In the genomic region with DNA sequence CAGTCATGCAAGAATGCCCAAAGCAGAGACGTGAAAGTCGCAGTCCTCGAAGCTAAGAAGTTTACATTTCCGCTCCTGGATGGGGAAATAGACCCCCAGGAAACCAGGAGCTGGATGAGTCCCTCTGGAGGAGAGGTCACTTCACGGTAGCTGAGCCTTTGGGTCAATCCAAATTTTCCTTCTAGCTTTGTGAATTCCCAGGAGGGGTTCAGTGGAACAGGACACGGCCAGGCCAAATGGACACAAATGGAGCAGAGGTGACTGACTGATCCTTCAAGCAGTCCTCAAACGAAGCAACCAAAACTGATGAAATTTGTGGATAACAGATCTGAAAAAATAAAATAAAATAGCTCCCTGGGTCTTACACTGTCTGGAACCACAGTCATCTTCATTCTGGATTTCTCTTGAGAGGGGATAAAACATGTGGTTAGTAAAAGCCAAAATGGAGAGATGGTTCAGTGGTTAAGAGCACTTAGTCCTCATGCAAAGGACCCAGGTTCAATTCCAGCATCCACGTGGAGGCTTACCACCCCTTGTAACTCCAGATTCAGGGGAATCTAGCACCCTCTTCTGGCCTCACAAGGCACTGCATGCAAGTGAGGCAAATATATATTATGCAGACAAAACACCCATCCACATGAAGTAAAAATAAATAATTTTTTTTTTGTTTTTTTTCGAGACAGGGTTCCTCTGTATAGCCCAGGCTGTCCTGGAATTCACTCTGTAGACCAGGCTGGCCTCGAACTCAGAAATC, we compare ENCODE assay signal across 8 mouse cellular contexts. TPM values are rescaled to one million over a fixed set of nuclear protein-coding genes. Genes with fewer than 3 reads are reported as not detected.
DNase-seq lines count a peak whose midpoint lies in the region.

No protein-coding gene starts in this region.

- DNase-seq in gastrocnemius, adult 18-20 months (ENCODE audit: low spot score), result peak; percentile 50
- DNase-seq in gastrocnemius, adult 8-10 months (ENCODE audit: low spot score in 2 of 2), result no peak
- DNase-seq in urinary bladder, postnatal 14 days (ENCODE audit: low spot score), result peak; percentile 57
- DNase-seq in urinary bladder, postnatal 10 days (ENCODE audit: low spot score), result no peak
- peak; percentile 21 to 32 for DNase-seq in gastrocnemius, postnatal 36 days
- DNase-seq in natural killer cell, adult 2 months (ENCODE audit: low spot score in 2 of 2), result peak; percentile 23 to 59
- DNase-seq in ovary, postnatal 14 days (ENCODE audit: low spot score), result no peak
- no peak for DNase-seq in urinary bladder, adult 18-20 months (ENCODE audit: low spot score in 2 of 2)

- intact Hi-C loops in gastrocnemius, postnatal 36 days (cut with DNase I), result loop anchor here (5.0 kb wide), 1 partner anchor 42 kb away; no protein-coding TSS in a partner anchor

RNA-seq across cellular contexts. Expression of gene Nicn1, which starts 11.4 kb away (rescaled TPM):
- 10 to 100 TPM; 12.3 to 13.1 TPM for total RNA-seq in gastrocnemius, adult 18-20 months (2021)
- total RNA-seq in gastrocnemius, adult 8-10 months (2022), result 10 to 100 TPM in 3 of 4 experiments, 1 to 10 TPM in 1; 8.0 to 13.5 (median 12.4) TPM
- total RNA-seq in gastrocnemius, postnatal 36 days (2021), result 10 to 100 TPM in 1 of 2 experiments, 1 to 10 TPM in 1; 9.4 to 11.4 TPM

RNA-seq across cellular contexts. Expression of gene Dag1, which starts 15.1 kb away (rescaled TPM):
- total RNA-seq in gastrocnemius, adult 18-20 months (2021), result 100 to 1,000 TPM; 166 to 173 TPM
- 100 to 1,000 TPM; 159 to 203 (median 172) TPM for total RNA-seq in gastrocnemius, adult 8-10 months (2022)
- total RNA-seq in gastrocnemius, postnatal 36 days (2021), result 100 to 1,000 TPM; 170 to 174 TPM

RNA-seq across cellular contexts. Expression of gene Amt, which starts 17.8 kb away (rescaled TPM):
- total RNA-seq in gastrocnemius, adult 18-20 months (2021), result 1 to 10 TPM in 1 of 2 experiments, under 1 TPM in 1; 0.83 to 1.0 TPM
- total RNA-seq in gastrocnemius, adult 8-10 months (2022), result 1 to 10 TPM in 1 of 4 experiments, under 1 TPM in 3; 0.32 to 1.3 (median 0.54) TPM
- total RNA-seq in gastrocnemius, postnatal 36 days (2021), result 1 to 10 TPM in 1 of 2 experiments, under 1 TPM in 1; 0.94 to 1.3 TPM

RNA-seq across cellular contexts. Expression of gene Rhoa, which starts 27.1 kb away (rescaled TPM):
- 100 to 1,000 TPM in 1 of 2 experiments, 10 to 100 TPM in 1; 91.8 to 111 TPM for total RNA-seq in gastrocnemius, adult 18-20 months (2021)
- 100 to 1,000 TPM in 2 of 4 experiments, 10 to 100 TPM in 2; 87.6 to 104 (median 99.6) TPM for total RNA-seq in gastrocnemius, adult 8-10 months (2022)
- total RNA-seq in gastrocnemius, postnatal 36 days (2021), result 10 to 100 TPM; 97.0 to 97.5 TPM

RNA-seq across cellular contexts. Expression of gene Tcta, which starts 27.1 kb away (rescaled TPM):
- total RNA-seq in gastrocnemius, adult 18-20 months (2021), result 10 to 100 TPM; 28.0 to 35.6 TPM
- 10 to 100 TPM; 30.8 to 37.3 (median 34.3) TPM for total RNA-seq in gastrocnemius, adult 8-10 months (2022)
- 10 to 100 TPM; 24.9 to 25.1 TPM for total RNA-seq in gastrocnemius, postnatal 36 days (2021)

Comparison
In these comparisons a context has a peak if more than half of its experiments do, and no peak if none do; other contexts are left out.
1. DNase-seq: peak in gastrocnemius, adult 18-20 months (single experiment), urinary bladder, postnatal 14 days (single experiment), gastrocnemius, postnatal 36 days (2 of 2) and natural killer cell, adult 2 months (2 of 2); none in gastrocnemius, adult 8-10 months (0 of 2), urinary bladder, postnatal 10 days (single experiment), ovary, postnatal 14 days (single experiment) and urinary bladder, adult 18-20 months (0 of 2).